In the genomic region with DNA sequence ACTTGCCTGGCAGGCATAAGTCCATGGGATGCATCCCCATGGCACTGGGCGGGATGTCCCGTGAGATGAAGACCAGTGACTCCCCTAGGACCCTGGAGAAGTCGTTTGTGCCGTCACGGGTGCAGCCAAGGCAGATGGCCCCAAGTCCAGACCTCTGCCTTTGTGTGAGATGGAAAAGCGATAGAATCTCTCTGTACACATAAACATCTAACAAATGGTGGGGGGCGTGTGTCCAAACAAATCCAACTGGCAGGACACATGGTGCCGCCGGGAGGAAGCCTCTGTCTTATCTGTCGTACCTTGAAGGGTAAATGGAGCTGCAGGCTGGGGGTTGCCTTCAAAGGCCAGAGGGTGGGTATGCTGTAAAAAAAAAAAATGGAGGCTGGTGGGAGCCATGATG, we compare ENCODE assay signal across 23 mouse cellular contexts. TPM values are rescaled to one million over a fixed set of nuclear protein-coding genes. Genes with fewer than 3 reads are reported as not detected.
A peak's percentile ranks its signal among the peaks of the same experiment; 100 is the strongest.
DNase-seq lines count a peak whose midpoint lies in the region; ATAC-seq and TF ChIP-seq lines count a peak whose summit lies in the region.
"Had no signal": no experiment of that assay in that cellular context is flagged by ENCODE, and none has a peak within 500 bp of the region (broad histone marks: within the 10 kb centered on the region; RNA-seq: fewer than 3 reads in every experiment).

No protein-coding gene starts in this region.

- DNase-seq in lung, postnatal 0 days (ENCODE audit: low spot score): peak; percentile 68
- peak; percentile 62 for DNase-seq in lung, postnatal 10 days
- DNase-seq in lung, postnatal 25 days (ENCODE audit: low spot score): peak; percentile 80
- no peak for DNase-seq in right cerebral cortex, adult 2 months (ENCODE audit: low spot score in 2 of 2)
- no peak for DNase-seq in thymus, postnatal 4 days
- DNase-seq: adrenal gland, adult 2 months; adrenal gland, postnatal 10 days; adrenal gland, postnatal 25 days; cerebellum, adult 11 months; cerebellum, adult 18-20 months; cerebellum, adult 8-10 months; cerebellum, adult 9-11 months; cerebellum, postnatal 14 days; cerebellum, postnatal 36 days had no signal

- H3K4me1 ChIP-seq in lung, postnatal 0 days (ENCODE audit: insufficient read depth, low read depth, low read length): no peaks in the 10 kb centered on the region
- H3K4me1 ChIP-seq: embryonic facial prominence, embryonic 10.5 days; embryonic facial prominence, embryonic 12.5 days; forebrain, embryonic 15.5 days had no signal

- peak; percentile 76 for ATAC-seq in lung, postnatal 0 days
- ATAC-seq in megakaryocyte progenitor cell, adult 5-6 weeks (replicated peaks; ENCODE audit: poor library complexity): no peak
- ATAC-seq: forebrain, embryonic 13.5 days; forebrain, embryonic 15.5 days had no signal

- 0 out of 2 replicates have a peak overlapping the region, but pooled peaks have one; percentile 38 for H3K27ac ChIP-seq in lung, postnatal 0 days (ENCODE audit: low read length)
- H3K27ac ChIP-seq: embryonic facial prominence, embryonic 10.5 days; embryonic facial prominence, embryonic 12.5 days; forebrain, embryonic 13.5 days; forebrain, embryonic 15.5 days had no signal

- no peaks in the 10 kb centered on the region for H3K9me3 ChIP-seq in lung, postnatal 0 days (ENCODE audit: low read length)
- H3K9me3 ChIP-seq: embryonic facial prominence, embryonic 10.5 days; embryonic facial prominence, embryonic 12.5 days; forebrain, embryonic 13.5 days; forebrain, embryonic 15.5 days had no signal

- WGBS in lung, postnatal 0 days: 53% methylated on average over 10 of the region's 10 CpGs

- H3K4me3 ChIP-seq in lung, postnatal 0 days (ENCODE audit: low read depth, low read length): no peak overlapping the region
- H3K4me3 ChIP-seq: embryonic facial prominence, embryonic 10.5 days; embryonic facial prominence, embryonic 12.5 days; forebrain, embryonic 13.5 days; forebrain, embryonic 15.5 days had no signal

- H3K4me2 ChIP-seq in lung, postnatal 0 days (replicated peaks; ENCODE audit: low read depth, low read length): no peak overlapping the region
- H3K4me2 ChIP-seq: embryonic facial prominence, embryonic 12.5 days; forebrain, embryonic 13.5 days; forebrain, embryonic 15.5 days had no signal

- peak; percentile 86 for TF ChIP-seq EP300 in lung, postnatal 0 days (IDR thresholded peaks at IDR 0.05)

- TF ChIP-seq CTCF in lung, postnatal 0 days (IDR thresholded peaks at IDR 0.05): no peak

- H3K36me3 ChIP-seq in lung, postnatal 0 days (ENCODE audit: insufficient read depth, low read length): no peaks in the 10 kb centered on the region
- H3K36me3 ChIP-seq: embryonic facial prominence, embryonic 10.5 days; embryonic facial prominence, embryonic 12.5 days; forebrain, embryonic 15.5 days had no signal

- H3K27me3 ChIP-seq in lung, postnatal 0 days (replicated peaks; ENCODE audit: insufficient read depth, low read length): no peaks in the 10 kb centered on the region
- H3K27me3 ChIP-seq: embryonic facial prominence, embryonic 12.5 days; forebrain, embryonic 13.5 days; forebrain, embryonic 15.5 days had no signal

- H3K9ac ChIP-seq in lung, postnatal 0 days (replicated peaks; ENCODE audit: low read depth): no peak overlapping the region
- H3K9ac ChIP-seq: embryonic facial prominence, embryonic 12.5 days; forebrain, embryonic 13.5 days; forebrain, embryonic 15.5 days had no signal

RNA-seq across cellular contexts. Expression of a gene that starts 46.5 kb away (rescaled TPM):
- polyA plus RNA-seq in lung, postnatal 0 days (2015; fragmentation: Nextera tagmentation; extraction: Ambion mirVana): 0.30 and 0.54 TPM in 2 replicates
- total RNA-seq in megakaryocyte progenitor cell, adult 5-6 weeks (2015): not detected in 2 replicates
- not detected in 2 replicates for total RNA-seq in megakaryocyte progenitor cell, adult 5-6 weeks (2017)
- total RNA-seq: adrenal gland, adult 2 months; adrenal gland, postnatal 25 days; common myeloid progenitor, adult 5-6 weeks; ES-E14; MEL had no signal
- polyA plus RNA-seq: brain, embryonic 14.5 days had no signal

Comparison
In these comparisons a context has a peak if more than half of its experiments do, and no peak if none do; other contexts are left out.
1. DNase-seq: peak in lung, postnatal 0 days (single experiment), lung, postnatal 10 days (single experiment) and lung, postnatal 25 days (single experiment); none in right cerebral cortex, adult 2 months (0 of 2) and thymus, postnatal 4 days (single experiment).